Mouse (Mus musculus) embryonic facial prominence, embryonic 14.5 days (tissue): ENCODE measurements at regions not wholly inside any gene's neighbourhood (a gene's known extent, or its start where the extent isn't known, plus 50 kb on each side); places are given as distances from the start of the nearest gene placed in this dataset.
A peak's percentile ranks its signal among the peaks of the same experiment; 100 is the strongest.

ENCODE experiments used
- ATAC-seq: fragments of 200-750 bp; cut with Nextera tagmentation; 2 replicates; pipeline ENCODE4 v1.8.0; 2017; ENCODE audit warnings: low read depth, moderate number of reproducible peaks, moderate TSS enrichment
- DNase-seq: peaks from one replicate; pipeline ENCODE4 v3.0.0-alpha.2; 2015; ENCODE audit warnings: low spot score
- H3K27ac ChIP-seq: fragments of 300-500 bp; sonication (generic); replicated peaks from 2 replicates; pipeline ENCODE4 v1.5.1; 2014; ENCODE audit warnings: low read depth, mild to moderate bottlenecking, low read length, moderate library complexity
- H3K27me3 ChIP-seq: fragments of 300-500 bp; sonication (generic); replicated peaks from 2 replicates; pipeline ENCODE4 v1.6.1; 2014; ENCODE audit warnings: low read length; ENCODE audit not compliant: control insufficient read depth, insufficient read depth
- H3K36me3 ChIP-seq: fragments of 300-500 bp; sonication (generic); 2 replicates; pipeline ENCODE4 v1.6.1; 2014; ENCODE audit warnings: low read length, mixed read lengths; ENCODE audit not compliant: control insufficient read depth, insufficient read depth
- H3K4me1 ChIP-seq: fragments of 300-500 bp; sonication (generic); 2 replicates; pipeline ENCODE4 v1.6.1; 2014; ENCODE audit warnings: antibody characterized with exemption, low read length; ENCODE audit not compliant: control insufficient read depth, insufficient read depth
- H3K4me2 ChIP-seq: fragments of 300-500 bp; sonication (generic); 2 replicates; pipeline ENCODE4 v1.6.1; 2014; ENCODE audit warnings: low read depth, mild to moderate bottlenecking, low read length, moderate library complexity, mixed read lengths
- H3K4me3 ChIP-seq: fragments of 300-500 bp; sonication (generic); 2 replicates; pipeline ENCODE4 v1.5.1; 2014; ENCODE audit warnings: low read depth, mild to moderate bottlenecking, low read length
- H3K9ac ChIP-seq: fragments of 300-500 bp; sonication (generic); 2 replicates; pipeline ENCODE4 v1.6.1; 2014; ENCODE audit warnings: low read depth, mild to moderate bottlenecking, low read length, moderate library complexity, mixed read lengths
- H3K9me3 ChIP-seq: fragments of 300-500 bp; sonication (generic); 2 replicates; pipeline ENCODE4 v1.6.1; 2016; ENCODE audit warnings: low read length; ENCODE audit not compliant: control insufficient read depth
- WGBS: fragments of 180-500 bp; shearing (Covaris S2); extraction: QIAGEN DNeasy Blood & Tissue Kit; methylation state at CpG from one replicate; pipeline ENCODE4 v1.1.7; 2014; 5-methylcytosine and 5-hydroxymethylcytosine counted together

GRCm38 (mm10) chr2:178715500-178716245 lies 285.3 kb downstream of the Cdh26 start:
- ATAC-seq (no peak), DNase-seq (no peak)
- WGBS: 64% methylated on average over 4 of the region's 5 CpGs
- H3K9me3 ChIP-seq: no peaks in the 10 kb centered on the region
- no peak overlapping the region for H3K4me3 ChIP-seq
- H3K27ac ChIP-seq: no peak overlapping the region
- H3K9ac ChIP-seq: no peak overlapping the region
- H3K4me2 ChIP-seq: no peak overlapping the region
- H3K4me1 ChIP-seq: no peaks in the 10 kb centered on the region
- no peaks in the 10 kb centered on the region for H3K27me3 ChIP-seq
- no peaks in the 10 kb centered on the region for H3K36me3 ChIP-seq

- ATAC-seq: no peak
- 73% methylated on average over 5 of the region's 5 CpGs for WGBS
These were observed 287.7 kb downstream of the Cdh26 start for GRCm38 (mm10) chr2:178718048-178718447.

GRCm38 (mm10) chr2:178723455-178723854 lies 293.1 kb downstream of the Cdh26 start:
- Histone ChIP-seq H3K27ac (no peak overlapping the region), H3K36me3 (no peaks in the 10 kb centered on the region), H3K4me1 (0 out of 2 replicates have a peak, but pooled peaks cover 7% of the 10 kb centered on the region), H3K4me2 (no peak overlapping the region), H3K4me3 (no peak overlapping the region), H3K27me3 (no peaks in the 10 kb centered on the region), H3K9me3 (no peaks in the 10 kb centered on the region), H3K9ac (no peak overlapping the region)
- ATAC-seq: no peak
- WGBS: 48% methylated on average over 3 of the region's 3 CpGs
- DNase-seq: no peak

More at GRCm38 (mm10) chr2:178718048-178718447, 287.7 kb downstream of the Cdh26 start:
- Histone ChIP-seq H3K9ac (no peak overlapping the region), H3K4me2 (no peak overlapping the region), H3K36me3 (no peaks in the 10 kb centered on the region), H3K4me3 (no peak overlapping the region), H3K9me3 (no peaks in the 10 kb centered on the region), H3K27me3 (no peaks in the 10 kb centered on the region), H3K4me1 (no peaks in the 10 kb centered on the region), H3K27ac (no peak overlapping the region)
- DNase-seq: no peak

GRCm38 (mm10) chr2:178724228-178724627 lies 293.9 kb downstream of the Cdh26 start:
- Histone ChIP-seq H3K36me3 (no peaks in the 10 kb centered on the region), H3K9me3 (no peaks in the 10 kb centered on the region), H3K27ac (no peak overlapping the region), H3K9ac (no peak overlapping the region), H3K4me1 (0 out of 2 replicates have a peak, but pooled peaks cover 8% of the 10 kb centered on the region), H3K4me2 (no peak overlapping the region), H3K27me3 (no peaks in the 10 kb centered on the region), H3K4me3 (no peak overlapping the region)
- no peak for DNase-seq
- WGBS: 7% methylated on average over 5 of the region's 5 CpGs
- no peak for ATAC-seq

- H3K36me3 ChIP-seq: no peaks in the 10 kb centered on the region
- peak; percentile 44 for DNase-seq
- 9% methylated on average over 17 of the region's 17 CpGs for WGBS
- ATAC-seq: peak; percentile 74; the same call in 1 of the 2 replicates
- H3K9ac ChIP-seq: 0 out of 2 replicates have a peak overlapping the region, but pooled peaks have one; percentile 17
- H3K27ac ChIP-seq: no peak overlapping the region
- H3K4me3 ChIP-seq: no peak overlapping the region
- H3K9me3 ChIP-seq: no peaks in the 10 kb centered on the region
- peak overlapping the region; percentile 14; the same call in 1 of the 2 replicates for H3K4me2 ChIP-seq
- no peaks in the 10 kb centered on the region for H3K27me3 ChIP-seq
- 0 out of 2 replicates have a peak, but pooled peaks cover 8% of the 10 kb centered on the region for H3K4me1 ChIP-seq
These were observed 297.8 kb downstream of the Cdh26 start for GRCm38 (mm10) chr2:178727930-178728793.

- DNase-seq (no peak), ATAC-seq (no peak)
- H3K27me3 ChIP-seq: no peaks in the 10 kb centered on the region
- no peaks in the 10 kb centered on the region for H3K9me3 ChIP-seq
- no peak overlapping the region for H3K4me3 ChIP-seq
- H3K9ac ChIP-seq: 0 out of 2 replicates have a peak overlapping the region, but pooled peaks have one; percentile 17
- WGBS: 6% methylated on average over 7 of the region's 7 CpGs
- H3K36me3 ChIP-seq: no peaks in the 10 kb centered on the region
- peak overlapping the region; percentile 14; the same call in 1 of the 2 replicates for H3K4me2 ChIP-seq
- H3K4me1 ChIP-seq: 0 out of 2 replicates have a peak, but pooled peaks cover 8% of the 10 kb centered on the region
- H3K27ac ChIP-seq: no peak overlapping the region
These were observed 298.4 kb downstream of the Cdh26 start for GRCm38 (mm10) chr2:178728794-178729120.

- Histone ChIP-seq H3K27ac (no peak overlapping the region), H3K36me3 (no peaks in the 10 kb centered on the region), H3K9me3 (no peaks in the 10 kb centered on the region), H3K4me1 (no peaks in the 10 kb centered on the region), H3K9ac (no peak overlapping the region), H3K27me3 (no peaks in the 10 kb centered on the region), H3K4me2 (no peak overlapping the region), H3K4me3 (no peak overlapping the region)
- DNase-seq: peak; percentile 80
- 5% methylated on average over 2 of the region's 2 CpGs for WGBS
- no peak for ATAC-seq
These were observed 304.8 kb downstream of the Cdh26 start for GRCm38 (mm10) chr2:178735099-178735498.

- Histone ChIP-seq H3K4me1 (no peaks in the 10 kb centered on the region), H3K27ac (no peak overlapping the region), H3K36me3 (no peaks in the 10 kb centered on the region), H3K9ac (no peak overlapping the region), H3K27me3 (no peaks in the 10 kb centered on the region), H3K4me3 (no peak overlapping the region), H3K4me2 (no peak overlapping the region), H3K9me3 (no peaks in the 10 kb centered on the region)
- DNase-seq (no peak), ATAC-seq (no peak)
- 63% methylated on average over 4 of the region's 4 CpGs for WGBS
These were observed 314.3 kb downstream of the Cdh26 start for GRCm38 (mm10) chr2:178744617-178745016.
